Mouse (Mus musculus) liver, embryonic 12.5 days (tissue): ENCODE measurements at regions not wholly inside any gene's neighbourhood (a gene's known extent, or its start where the extent isn't known, plus 50 kb on each side); places are given as distances from the start of the nearest gene placed in this dataset.

Experiments
- ATAC-seq: fragments of 200-750 bp; cut with Nextera tagmentation; 2 replicates; pipeline ENCODE4 v1.8.0; 2017; ENCODE audit warnings: moderate number of reproducible peaks, mild to moderate bottlenecking, moderate library complexity
- H3K27ac ChIP-seq: fragments of 300-500 bp; sonication (generic); 2 replicates; pipeline ENCODE4 v1.5.1; 2016; ENCODE audit warnings: mild to moderate bottlenecking
- H3K27me3 ChIP-seq: fragments of 300-500 bp; sonication (generic); replicated peaks from 2 replicates; pipeline ENCODE4 v1.6.1; 2016; ENCODE audit warnings: mild to moderate bottlenecking, moderate library complexity
- H3K36me3 ChIP-seq: fragments of 300-500 bp; sonication (generic); 2 replicates; pipeline ENCODE4 v1.6.1; 2016; ENCODE audit warnings: mild to moderate bottlenecking, moderate library complexity
- H3K4me1 ChIP-seq: fragments of 300-500 bp; sonication (generic); 2 replicates; pipeline ENCODE4 v1.6.1; 2016
- H3K4me2 ChIP-seq: fragments of 300-500 bp; sonication (generic); 2 replicates; pipeline ENCODE4 v1.6.1; 2016; ENCODE audit warnings: mild to moderate bottlenecking, moderate library complexity
- H3K4me3 ChIP-seq: fragments of 300-500 bp; sonication (generic); 2 replicates; pipeline ENCODE4 v1.5.1; 2016; ENCODE audit warnings: mild to moderate bottlenecking, moderate library complexity
- H3K9ac ChIP-seq: fragments of 300-500 bp; sonication (generic); 2 replicates; pipeline ENCODE4 v1.6.1; 2016; ENCODE audit warnings: mild to moderate bottlenecking, moderate library complexity
- H3K9me3 ChIP-seq: fragments of 300-500 bp; sonication (generic); replicated peaks from 2 replicates; pipeline ENCODE4 v1.6.1; 2016; ENCODE audit warnings: mild to moderate bottlenecking, moderate library complexity
- WGBS: fragments of 180-500 bp; shearing (Covaris S2); methylation state at CpG from one replicate; pipeline ENCODE4 v1.1.7; 2016; ENCODE audit not compliant: insufficient replicate concordance; 5-methylcytosine and 5-hydroxymethylcytosine counted together

- 70% methylated on average over 3 of the region's 3 CpGs for WGBS
- ATAC-seq: no peak
- no peak overlapping the region for H3K4me2 ChIP-seq
- no peaks in the 10 kb centered on the region for H3K9me3 ChIP-seq
- H3K9ac ChIP-seq: no peak overlapping the region
- no peaks in the 10 kb centered on the region for H3K36me3 ChIP-seq
- no peaks in the 10 kb centered on the region; the same call in 1 of the 2 replicates for H3K27me3 ChIP-seq
- H3K4me3 ChIP-seq: no peak overlapping the region
- H3K27ac ChIP-seq: no peak overlapping the region
- H3K4me1 ChIP-seq: peaks cover 30% of the 10 kb centered on the region
Measured at GRCm38 (mm10) chr13:52045349-52045748, 198.9 kb downstream of the Gadd45g start.

DNA sequence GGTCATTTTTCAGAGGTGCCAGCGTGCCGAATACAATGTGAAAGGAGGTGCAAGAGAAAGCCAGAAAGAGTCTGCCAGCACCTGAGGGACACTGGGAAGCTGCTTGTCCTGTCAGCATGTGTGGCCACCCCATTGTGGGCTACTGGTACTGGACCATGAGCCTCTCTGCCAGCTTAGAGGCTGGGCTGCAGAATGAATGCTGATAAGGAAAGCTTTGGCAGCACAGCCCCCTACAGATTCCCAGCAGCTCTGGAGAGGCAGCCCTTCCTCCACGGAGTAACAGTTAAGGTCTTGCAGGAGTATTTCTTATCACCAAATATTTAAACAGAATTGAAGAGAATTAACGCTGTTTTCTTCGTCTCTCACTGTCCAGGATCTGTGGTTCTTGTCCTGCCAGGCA, 199.5 kb downstream of the Gadd45g start:
- no peak for ATAC-seq

GRCm38 (mm10) chr13:52046700-52047099, 200.2 kb downstream of the Gadd45g start:
- H3K9me3 ChIP-seq: no peaks in the 10 kb centered on the region
- no peaks in the 10 kb centered on the region for H3K36me3 ChIP-seq
- no peak overlapping the region for H3K4me2 ChIP-seq
- H3K4me3 ChIP-seq: no peak overlapping the region
- WGBS: 53% methylated on average over 11 of the region's 11 CpGs
- H3K27me3 ChIP-seq: no peaks in the 10 kb centered on the region
- H3K27ac ChIP-seq: no peak overlapping the region
- no peak for ATAC-seq
- H3K4me1 ChIP-seq: peaks cover 24% of the 10 kb centered on the region
- H3K9ac ChIP-seq: no peak overlapping the region

More for the DNA sequence above, 199.5 kb downstream of the Gadd45g start:
- Histone ChIP-seq H3K4me3 (no peak overlapping the region), H3K9me3 (no peaks in the 10 kb centered on the region), H3K9ac (no peak overlapping the region), H3K36me3 (no peaks in the 10 kb centered on the region), H3K4me1 (peaks cover 30% of the 10 kb centered on the region), H3K27me3 (no peaks in the 10 kb centered on the region; the same call in 1 of the 2 replicates), H3K27ac (no peak overlapping the region), H3K4me2 (no peak overlapping the region)
- 43% methylated on average over 5 of the region's 5 CpGs for WGBS

- H3K9ac ChIP-seq: no peak overlapping the region
Measured at GRCm38 (mm10) chr13:52047937-52048336, 201.5 kb downstream of the Gadd45g start.

DNA sequence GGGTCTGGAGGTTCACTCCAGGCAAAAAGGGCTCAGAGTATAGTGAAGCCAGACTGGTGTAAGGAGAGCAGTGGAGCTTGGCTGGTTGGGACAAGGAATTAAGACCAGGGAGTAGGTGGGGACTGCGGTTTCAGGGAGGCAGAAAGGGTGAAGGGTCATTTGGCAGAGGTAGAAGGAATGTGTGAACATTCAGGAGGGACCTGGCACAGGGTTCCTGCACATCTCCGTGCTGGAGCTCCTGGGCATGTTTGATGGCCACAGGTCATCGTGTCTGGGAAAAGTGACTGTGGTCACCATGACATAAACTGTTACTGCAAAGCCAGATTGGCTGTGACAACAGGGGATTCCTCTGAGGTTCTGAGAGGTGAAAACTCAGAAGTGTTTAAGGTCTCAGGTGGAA, 202.3 kb downstream of the Gadd45g start:
- no peak overlapping the region for H3K4me3 ChIP-seq
- no peaks in the 10 kb centered on the region for H3K36me3 ChIP-seq
- H3K9me3 ChIP-seq: no peaks in the 10 kb centered on the region
- no peak for ATAC-seq
- H3K27me3 ChIP-seq: no peaks in the 10 kb centered on the region
- H3K9ac ChIP-seq: no peak overlapping the region
- H3K4me2 ChIP-seq: no peak overlapping the region
- peaks cover 14% of the 10 kb centered on the region for H3K4me1 ChIP-seq
- 61% methylated on average over 3 of the region's 3 CpGs for WGBS
- no peak overlapping the region for H3K27ac ChIP-seq

More at GRCm38 (mm10) chr13:52047937-52048336, 201.5 kb downstream of the Gadd45g start:
- H3K4me1 ChIP-seq: peaks cover 14% of the 10 kb centered on the region
- ATAC-seq: no peak
- no peaks in the 10 kb centered on the region for H3K27me3 ChIP-seq
- H3K4me3 ChIP-seq: no peak overlapping the region
- H3K4me2 ChIP-seq: no peak overlapping the region
- no peaks in the 10 kb centered on the region for H3K36me3 ChIP-seq
- no peak overlapping the region for H3K27ac ChIP-seq
- 67% methylated on average over 6 of the region's 6 CpGs for WGBS
- no peaks in the 10 kb centered on the region for H3K9me3 ChIP-seq

DNA sequence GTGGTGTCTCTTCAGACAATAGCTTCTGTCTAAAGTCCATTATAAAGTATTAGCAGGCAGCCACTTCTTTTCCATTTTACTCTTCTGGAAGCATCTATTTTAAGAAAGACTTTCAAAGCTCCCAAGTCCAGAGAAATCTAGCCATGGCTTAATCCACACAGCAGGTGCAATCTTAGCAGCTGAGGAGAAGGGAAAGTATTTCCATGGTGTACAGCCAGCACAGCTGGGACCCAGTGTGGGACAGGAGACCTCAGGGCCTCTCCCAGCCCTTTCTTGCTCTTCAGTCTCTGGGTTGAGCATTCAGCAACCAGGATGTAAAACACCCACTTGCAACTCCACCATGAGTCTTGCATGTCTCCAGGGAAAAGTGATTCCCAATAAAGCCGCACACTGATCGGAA, 202.8 kb downstream of the Gadd45g start:
- 86% methylated on average over 2 of the region's 2 CpGs for WGBS
- Histone ChIP-seq H3K27ac (no peak overlapping the region), H3K9ac (no peak overlapping the region), H3K27me3 (no peaks in the 10 kb centered on the region), H3K36me3 (no peaks in the 10 kb centered on the region), H3K4me3 (no peak overlapping the region), H3K4me1 (peaks cover 14% of the 10 kb centered on the region), H3K9me3 (no peaks in the 10 kb centered on the region), H3K4me2 (no peak overlapping the region)
- ATAC-seq: no peak

DNA sequence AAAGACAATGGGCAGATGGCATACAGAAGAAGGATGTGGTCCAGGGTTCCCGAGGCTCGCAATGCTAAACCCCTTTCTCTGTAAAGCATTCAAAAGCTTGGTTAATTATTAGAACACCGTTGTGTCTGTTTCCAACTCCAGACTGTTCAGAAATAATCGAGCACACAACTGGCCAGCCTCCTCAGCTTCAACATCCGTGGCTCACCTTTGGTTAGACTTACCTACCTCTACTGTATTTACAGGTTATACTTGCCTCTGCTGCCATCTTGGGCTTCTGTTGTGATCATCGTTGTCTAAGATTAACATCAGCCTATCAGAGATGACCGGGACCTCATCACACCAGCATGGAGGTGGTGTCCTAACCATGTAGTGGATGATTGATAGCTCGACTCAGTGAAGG, 209.3 kb downstream of the Gadd45g start:
- ATAC-seq: no peak
- Histone ChIP-seq H3K27ac (no peak overlapping the region), H3K4me2 (no peak overlapping the region), H3K36me3 (no peaks in the 10 kb centered on the region), H3K27me3 (no peaks in the 10 kb centered on the region), H3K4me1 (peaks cover 11% of the 10 kb centered on the region), H3K9me3 (no peaks in the 10 kb centered on the region), H3K9ac (no peak overlapping the region), H3K4me3 (no peak overlapping the region)
- WGBS: 61% methylated on average over 8 of the region's 8 CpGs

DNA sequence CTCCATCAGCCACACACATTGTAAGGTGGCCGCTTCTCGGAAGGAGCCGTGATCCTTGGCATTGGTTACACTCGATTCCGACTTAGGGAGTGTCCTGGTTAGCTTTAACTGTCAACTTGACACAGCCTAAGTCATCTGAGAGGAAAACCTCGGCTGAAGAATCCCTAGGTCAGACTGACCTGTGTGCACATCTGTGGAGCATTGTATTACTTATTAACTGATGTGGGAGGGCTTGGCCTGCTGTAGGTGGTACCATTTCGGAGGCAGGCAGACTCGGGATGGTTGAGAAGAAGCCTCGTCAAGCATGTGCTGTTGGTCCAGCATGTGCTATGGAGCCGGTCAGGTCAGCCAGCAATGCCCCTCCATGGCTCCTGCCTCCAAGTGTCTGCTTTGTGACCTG, 211.0 kb downstream of the Gadd45g start:
- peak; percentile 27; the same call in 1 of the 2 replicates for ATAC-seq
- Histone ChIP-seq H3K4me1 (peaks cover 28% of the 10 kb centered on the region), H3K9me3 (no peaks in the 10 kb centered on the region), H3K4me2 (no peak overlapping the region), H3K27me3 (no peaks in the 10 kb centered on the region), H3K9ac (no peak overlapping the region), H3K4me3 (no peak overlapping the region), H3K27ac (no peak overlapping the region), H3K36me3 (no peaks in the 10 kb centered on the region)
- WGBS: 73% methylated on average over 10 of the region's 10 CpGs

DNA sequence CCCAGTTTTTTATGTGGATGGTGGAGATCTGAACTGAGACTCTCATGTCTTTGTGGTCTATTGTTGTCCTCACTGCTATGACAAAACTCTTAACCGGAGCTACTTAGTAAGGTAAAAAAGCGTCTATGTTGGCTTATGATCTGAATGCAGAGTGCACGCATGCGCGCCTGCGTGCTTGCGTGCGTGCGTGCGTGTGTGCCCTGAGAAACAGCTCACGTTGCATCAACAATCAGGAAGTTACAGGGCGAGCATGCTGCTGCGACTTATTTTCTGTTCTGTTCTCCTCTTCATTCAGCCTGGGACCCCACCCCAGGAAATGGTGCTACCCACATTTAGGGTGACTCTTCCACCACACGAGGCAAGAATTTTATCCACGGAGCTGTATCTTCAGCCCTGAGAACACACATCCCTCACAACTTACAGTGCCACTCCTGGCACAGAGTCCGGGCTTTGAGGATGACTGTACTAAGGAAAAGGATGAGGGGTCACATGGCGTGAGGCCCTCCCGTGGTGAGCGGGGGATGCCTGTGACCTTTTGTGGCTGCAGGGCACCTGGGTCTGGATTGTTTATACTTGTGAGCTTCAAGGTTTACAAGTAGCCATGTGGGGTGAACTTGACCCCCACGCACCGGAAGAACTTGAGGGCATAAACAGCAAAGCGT, 213.4 kb downstream of the Gadd45g start:
- H3K9ac ChIP-seq: no peak overlapping the region
- no peak overlapping the region for H3K27ac ChIP-seq
- WGBS: 74% methylated on average over 22 of the region's 22 CpGs
- H3K4me1 ChIP-seq: peaks cover 28% of the 10 kb centered on the region
- no peak overlapping the region for H3K4me2 ChIP-seq
- H3K4me3 ChIP-seq: no peak overlapping the region
- no peaks in the 10 kb centered on the region for H3K36me3 ChIP-seq
- H3K27me3 ChIP-seq: no peaks in the 10 kb centered on the region
- no peak for ATAC-seq
- no peaks in the 10 kb centered on the region for H3K9me3 ChIP-seq

GRCm38 (mm10) chr13:52060418-52060870, 214.0 kb downstream of the Gadd45g start:
- Histone ChIP-seq H3K27me3 (no peaks in the 10 kb centered on the region), H3K9me3 (no peaks in the 10 kb centered on the region), H3K36me3 (no peaks in the 10 kb centered on the region), H3K27ac (no peak overlapping the region), H3K4me1 (peaks cover 33% of the 10 kb centered on the region), H3K9ac (no peak overlapping the region), H3K4me3 (no peak overlapping the region), H3K4me2 (no peak overlapping the region)
- 60% methylated on average over 10 of the region's 10 CpGs for WGBS
- peak; percentile 38 for ATAC-seq

GRCm38 (mm10) chr13:52061454-52061853, 215.0 kb downstream of the Gadd45g start:
- H3K4me3 ChIP-seq: no peak overlapping the region
- H3K4me2 ChIP-seq: no peak overlapping the region
- H3K27ac ChIP-seq: peak overlapping the region; percentile 32
- 0 out of 2 replicates have a peak, but pooled peaks have one; percentile 25 for ATAC-seq
- peaks cover 35% of the 10 kb centered on the region for H3K4me1 ChIP-seq
- H3K27me3 ChIP-seq: no peaks in the 10 kb centered on the region
- H3K36me3 ChIP-seq: no peaks in the 10 kb centered on the region
- no peaks in the 10 kb centered on the region for H3K9me3 ChIP-seq
- no peak overlapping the region for H3K9ac ChIP-seq

- Histone ChIP-seq H3K27ac (peak overlapping the region; percentile 32), H3K4me1 (peaks cover 39% of the 10 kb centered on the region), H3K36me3 (no peaks in the 10 kb centered on the region), H3K4me2 (no peak overlapping the region), H3K9me3 (no peaks in the 10 kb centered on the region), H3K4me3 (no peak overlapping the region), H3K27me3 (no peaks in the 10 kb centered on the region), H3K9ac (no peak overlapping the region)
- ATAC-seq: peak; percentile 29; the same call in 1 of the 2 replicates
- 29% methylated on average over 4 of the region's 4 CpGs for WGBS
Measured at GRCm38 (mm10) chr13:52061881-52062280, 215.4 kb downstream of the Gadd45g start.

DNA sequence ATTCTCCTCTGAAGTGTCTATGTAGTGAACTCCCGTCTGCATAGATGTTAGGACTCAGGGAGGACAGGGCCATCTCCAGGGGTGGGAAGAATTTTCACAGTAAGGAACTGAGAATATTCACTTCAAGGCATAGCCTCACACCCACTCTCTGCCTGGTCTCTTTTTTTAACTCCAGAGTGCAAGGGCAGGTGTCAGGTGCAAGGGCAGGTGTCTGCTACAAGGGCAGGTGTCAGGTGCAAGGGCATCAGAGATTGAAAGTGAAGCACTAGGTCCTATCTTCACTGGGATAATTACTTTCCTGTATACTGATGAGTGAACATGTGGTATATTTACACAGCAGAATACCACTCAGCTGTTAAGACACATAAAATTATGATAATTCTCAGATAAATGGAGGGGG, 216.1 kb downstream of the Gadd45g start:
- H3K4me3 ChIP-seq: no peak overlapping the region
- no peak overlapping the region for H3K4me2 ChIP-seq
- no peak for ATAC-seq
- no peak overlapping the region for H3K27ac ChIP-seq
- H3K4me1 ChIP-seq: peaks cover 46% of the 10 kb centered on the region
- H3K36me3 ChIP-seq: no peaks in the 10 kb centered on the region
- WGBS: 67% methylated on average over 1 of the region's 1 CpGs
- H3K27me3 ChIP-seq: no peaks in the 10 kb centered on the region
- H3K9me3 ChIP-seq: no peaks in the 10 kb centered on the region
- no peak overlapping the region for H3K9ac ChIP-seq
